Mouse (Mus musculus) MEL (cell line): ENCODE results near the gene Fam196b. TPM values are rescaled to one million over a fixed set of nuclear protein-coding genes. Genes with fewer than 3 reads are reported as not detected.
A peak's percentile ranks its signal among the peaks of the same experiment; 100 is the strongest.

Experiments
- DNase-seq: peaks from one replicate; pipeline ENCODE4 v3.0.0; 2011; ENCODE audit warnings: low read depth, low spot score
- H3K27ac ChIP-seq: 2 replicates; pipeline ENCODE4 v1.5.1; 2012; ENCODE audit warnings: low read depth, mild to moderate bottlenecking, control low read depth, low read length, moderate library complexity; ENCODE audit not compliant: control insufficient read depth
- H3K27me3 ChIP-seq, 2 experiments: fragments of 150-350 bp in 1 of 2; sonication (generic) in 1 of 2; 2 replicates each; pipeline ENCODE4 v1.6.1; 2012; ENCODE audit warnings: low read length in 2 of 2, mild to moderate bottlenecking in 2 of 2, improper control_type of control experiment in 1 of 2, moderate library complexity in 1 of 2; ENCODE audit not compliant: insufficient read depth in 2 of 2, control insufficient read depth in 1 of 2
- H3K36me3 ChIP-seq, 2 experiments: 2 replicates each; pipeline ENCODE4 v1.6.1; 2012 to 2014; ENCODE audit warnings: low read length in 2 of 2, improper control_type of control experiment in 1 of 2, inconsistent platforms in 1 of 2, mild to moderate bottlenecking in 1 of 2; ENCODE audit not compliant: insufficient read depth in 2 of 2, control insufficient read depth in 1 of 2
- H3K4me1 ChIP-seq, 2 experiments: fragments of 150-350 bp in 1 of 2; sonication (generic) in 1 of 2; 2 replicates each; pipeline ENCODE4 v1.6.1; 2012; ENCODE audit warnings: low read length in 2 of 2, improper control_type of control experiment in 1 of 2, mild to moderate bottlenecking in 1 of 2; ENCODE audit not compliant: insufficient read depth in 2 of 2, control insufficient read depth in 1 of 2
- H3K4me3 ChIP-seq, 2 experiments: fragments of 150-350 bp in 1 of 2; sonication (generic) in 1 of 2; 2 replicates each; pipeline ENCODE4 v1.5.1; 2012; ENCODE audit warnings: low read depth in 2 of 2, low read length in 2 of 2, mild to moderate bottlenecking in 2 of 2, moderate library complexity in 2 of 2, control low read depth in 1 of 2, improper control_type of control experiment in 1 of 2; ENCODE audit not compliant: control insufficient read depth in 1 of 2, insufficient read depth in 1 of 2
- H3K79me2 ChIP-seq: 2 replicates; pipeline ENCODE4 v1.6.1; 2012; ENCODE audit warnings: mild to moderate bottlenecking, low read length, moderate library complexity; ENCODE audit not compliant: control insufficient read depth, poor library complexity, insufficient read depth
- H3K9ac ChIP-seq: 2 replicates; pipeline ENCODE4 v1.6.1; 2012; ENCODE audit warnings: low read depth, mild to moderate bottlenecking, control low read depth, low read length, moderate library complexity; ENCODE audit not compliant: control insufficient read depth, poor library complexity, severe bottlenecking
- H3K9me3 ChIP-seq: fragments of 150-350 bp; sonication (generic); replicated peaks from 2 replicates; pipeline ENCODE4 v1.6.1; 2012; ENCODE audit warnings: mild to moderate bottlenecking, low read length, improper control_type of control experiment, moderate library complexity; ENCODE audit not compliant: insufficient read depth
- CHD2 ChIP-seq: IDR thresholded peaks from 2 replicates; pipeline ENCODE4 v1.6.1; 2011; ENCODE audit warnings: low read length, improper control_type of control experiment
- CTCF ChIP-seq, 3 experiments: IDR thresholded peaks in 2 of 3; conservative IDR thresholded peaks in 1 of 3; 2 replicates each; pipeline ENCODE4 v1.5.1; 2011 to 2012; ENCODE audit warnings: low read length in 3 of 3, low read depth in 2 of 3, mild to moderate bottlenecking in 2 of 3, improper control_type of control experiment in 1 of 3, inconsistent platforms in 1 of 3, mixed read lengths in 1 of 3, moderate library complexity in 1 of 3; ENCODE audit not compliant: control insufficient read depth in 1 of 3, insufficient read depth in 1 of 3, poor library complexity in 1 of 3, severe bottlenecking in 1 of 3
- ELF1 ChIP-seq: IDR thresholded peaks from 2 replicates; pipeline ENCODE4 v1.6.1; 2014; ENCODE audit warnings: low read depth, mild to moderate bottlenecking, inconsistent platforms, low read length, improper control_type of control experiment, moderate library complexity
- KAT2A ChIP-seq: conservative IDR thresholded peaks from 2 replicates; pipeline ENCODE4 v1.6.1; 2012; ENCODE audit warnings: low read depth, low read length, improper control_type of control experiment, inconsistent platforms
- MAFK ChIP-seq: IDR thresholded peaks from 2 replicates; pipeline ENCODE4 v1.6.1; 2011; ENCODE audit warnings: low read depth, mild to moderate bottlenecking, low read length, improper control_type of control experiment, borderline replicate concordance
- MXI1 ChIP-seq: IDR thresholded peaks from 2 replicates; pipeline ENCODE4 v1.6.1; 2011; ENCODE audit warnings: mild to moderate bottlenecking, low read depth, low read length, improper control_type of control experiment
- MYC ChIP-seq: IDR thresholded peaks from 2 replicates; pipeline ENCODE4 v1.6.1; 2011; ENCODE audit warnings: low read depth, mild to moderate bottlenecking, low read length, improper control_type of control experiment, moderate library complexity
- RAD21 ChIP-seq: IDR thresholded peaks from 2 replicates; pipeline ENCODE4 v1.6.1; 2011; ENCODE audit warnings: mild to moderate bottlenecking, low read depth, low read length, improper control_type of control experiment
- SIN3A ChIP-seq: IDR thresholded peaks from 2 replicates; pipeline ENCODE4 v1.6.1; 2012; ENCODE audit warnings: low read length, improper control_type of control experiment, inconsistent platforms
- SMC3 ChIP-seq: IDR thresholded peaks from 2 replicates; pipeline ENCODE4 v1.6.1; 2011; ENCODE audit warnings: low read depth, low read length, improper control_type of control experiment
- ZC3H11A ChIP-seq: IDR thresholded peaks from 2 replicates; pipeline ENCODE4 v1.6.1; 2012; ENCODE audit warnings: low read depth, mild to moderate bottlenecking, inconsistent platforms, low read length, improper control_type of control experiment
- ZNF384 ChIP-seq: IDR thresholded peaks from 2 replicates; pipeline ENCODE4 v1.6.1; 2012; ENCODE audit warnings: low read depth, mild to moderate bottlenecking, inconsistent platforms, low read length, improper control_type of control experiment
- polyA plus RNA-seq, 2 experiments: library from polyadenylated mRNA; stranded (reverse) in 1 of 2; unstranded in 1 of 2; fragments of >175 nt in 1 of 2; fragments of >200 nt in 1 of 2; gene quantifications; 2 replicates each; pipeline versions ENCODE4 v1.2.1 to v1.2.4; 2012; ENCODE audit warnings: low replicate concordance in 2 of 2, low read depth in 1 of 2; ENCODE audit not compliant: insufficient read length in 2 of 2, insufficient read depth in 1 of 2, missing spikeins in 1 of 2
- total RNA-seq: library from RNA; depleted of rRNA; stranded (reverse); fragments of 300-350 nt; gene quantifications from 2 replicates; pipeline ENCODE4 v1.2.3, GENCODE M21; 2012

Gene Fam196b
- total and polyA plus RNA-seq, 3 experiments: 0.10 to 0.23 TPM; not detected in 1

GRCm38 (mm10) chr11:34437446-34437845 lies 122.8 kb downstream of the Fam196b start:
- Histone ChIP-seq H3K79me2 (no peaks in the 10 kb centered on the region), H3K9ac (no peak overlapping the region), H3K27ac (no peak overlapping the region), H3K36me3 (peaks cover 0 to 12% of the 10 kb centered on the region in 2 experiments; a peak in 2 of 4 replicates), H3K4me3 (no peak overlapping the region), H3K4me1 (no peaks in the 10 kb centered on the region), H3K27me3 (no peaks in the 10 kb centered on the region), H3K9me3 (no peaks in the 10 kb centered on the region)
- TF ChIP-seq KAT2A: no peak
- no peak for TF ChIP-seq MYC
- TF ChIP-seq ZC3H11A: no peak
- TF ChIP-seq SIN3A: no peak
- no peak for TF ChIP-seq SMC3
- 0 out of 2 replicates have a peak, but pooled peaks have one; percentile 1 for TF ChIP-seq ZNF384
- no peak for DNase-seq

GRCm38 (mm10) chr11:34438429-34438828 lies 123.8 kb downstream of the Fam196b start:
- TF ChIP-seq MAFK: peak; percentile 57; the same call in 1 of the 2 replicates
- TF ChIP-seq ELF1: no peak
- Histone ChIP-seq H3K27me3 (no peaks in the 10 kb centered on the region), H3K36me3 (peaks cover 2 to 11% of the 10 kb centered on the region in 2 experiments; a peak in 2 of 4 replicates)

DNA sequence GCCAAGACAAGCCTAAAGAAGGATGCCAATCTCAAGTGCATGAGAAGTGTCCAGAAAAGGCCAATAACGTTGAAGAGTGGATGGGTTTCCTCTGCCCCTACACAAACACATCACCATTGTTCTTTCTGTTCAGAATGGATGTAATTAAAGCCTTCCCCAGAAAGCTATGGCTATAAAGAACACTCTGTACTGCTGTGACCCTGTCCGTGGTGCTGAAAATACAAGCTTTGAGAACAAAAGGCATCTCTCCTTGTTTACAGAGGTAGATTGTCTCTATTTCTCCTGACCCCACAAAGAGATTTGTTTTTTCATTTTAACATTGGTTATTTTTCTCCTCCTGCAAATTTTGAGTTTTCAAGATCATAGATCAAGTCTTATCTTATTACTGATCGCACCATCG lies 133.3 kb downstream of the Fam196b start:
- no peaks in the 10 kb centered on the region for H3K4me1 ChIP-seq
- H3K27me3 ChIP-seq: no peaks in the 10 kb centered on the region
- H3K9me3 ChIP-seq: no peaks in the 10 kb centered on the region
- H3K9ac ChIP-seq: no peak overlapping the region
- H3K4me3 ChIP-seq: no peak overlapping the region
- peak; percentile 82 for DNase-seq
- peaks cover 1 to 2% of the 10 kb centered on the region in 2 experiments; a peak in 1 of 4 replicates for H3K36me3 ChIP-seq
- no peak overlapping the region for H3K27ac ChIP-seq
- TF ChIP-seq SIN3A: peak; percentile 83
- 0 out of 2 replicates have a peak, but pooled peaks have one; percentile 38 for TF ChIP-seq MXI1
- no peak for TF ChIP-seq CHD2
- no peak for TF ChIP-seq CTCF (IDR thresholded peaks at IDR 0.05 in 2 of 3, conservative IDR thresholded peaks at IDR 0.05 in 1 of 3; ENCODE audit: control insufficient read depth in 1 of 3, insufficient read depth in 1 of 3, low read depth in 2 of 3, low read length in 3 of 3, poor library complexity in 1 of 3, severe bottlenecking in 1 of 3)
- no peak for TF ChIP-seq RAD21
- no peak for TF ChIP-seq ZNF384
- TF ChIP-seq, all 39 proteins: peak for 2
- no peaks in the 10 kb centered on the region for H3K79me2 ChIP-seq

More at GRCm38 (mm10) chr11:34438429-34438828, 123.8 kb downstream of the Fam196b start:
- Histone ChIP-seq H3K79me2 (no peaks in the 10 kb centered on the region), H3K27ac (no peak overlapping the region), H3K9me3 (no peaks in the 10 kb centered on the region), H3K9ac (no peak overlapping the region), H3K4me3 (no peak overlapping the region), H3K4me1 (no peaks in the 10 kb centered on the region)
- DNase-seq: no peak
